Mouse (Mus musculus) embryonic facial prominence, embryonic 14.5 days (tissue): ENCODE measurements at regions not wholly inside any gene's neighbourhood (a gene's known extent, or its start where the extent isn't known, plus 50 kb on each side); places are given as distances from the start of the nearest gene placed in this dataset.
A peak's percentile ranks its signal among the peaks of the same experiment; 100 is the strongest.

Experiments
- ATAC-seq: fragments of 200-750 bp; cut with Nextera tagmentation; 2 replicates; pipeline ENCODE4 v1.8.0; 2017; ENCODE audit warnings: low read depth, moderate number of reproducible peaks, moderate TSS enrichment
- DNase-seq: peaks from one replicate; pipeline ENCODE4 v3.0.0-alpha.2; 2015; ENCODE audit warnings: low spot score
- H3K27ac ChIP-seq: fragments of 300-500 bp; sonication (generic); replicated peaks from 2 replicates; pipeline ENCODE4 v1.5.1; 2014; ENCODE audit warnings: low read depth, mild to moderate bottlenecking, low read length, moderate library complexity
- H3K27me3 ChIP-seq: fragments of 300-500 bp; sonication (generic); replicated peaks from 2 replicates; pipeline ENCODE4 v1.6.1; 2014; ENCODE audit warnings: low read length; ENCODE audit not compliant: control insufficient read depth, insufficient read depth
- H3K36me3 ChIP-seq: fragments of 300-500 bp; sonication (generic); 2 replicates; pipeline ENCODE4 v1.6.1; 2014; ENCODE audit warnings: low read length, mixed read lengths; ENCODE audit not compliant: control insufficient read depth, insufficient read depth
- H3K4me1 ChIP-seq: fragments of 300-500 bp; sonication (generic); 2 replicates; pipeline ENCODE4 v1.6.1; 2014; ENCODE audit warnings: antibody characterized with exemption, low read length; ENCODE audit not compliant: control insufficient read depth, insufficient read depth
- H3K4me2 ChIP-seq: fragments of 300-500 bp; sonication (generic); 2 replicates; pipeline ENCODE4 v1.6.1; 2014; ENCODE audit warnings: low read depth, mild to moderate bottlenecking, low read length, moderate library complexity, mixed read lengths
- H3K4me3 ChIP-seq: fragments of 300-500 bp; sonication (generic); 2 replicates; pipeline ENCODE4 v1.5.1; 2014; ENCODE audit warnings: low read depth, mild to moderate bottlenecking, low read length
- H3K9ac ChIP-seq: fragments of 300-500 bp; sonication (generic); 2 replicates; pipeline ENCODE4 v1.6.1; 2014; ENCODE audit warnings: low read depth, mild to moderate bottlenecking, low read length, moderate library complexity, mixed read lengths
- H3K9me3 ChIP-seq: fragments of 300-500 bp; sonication (generic); 2 replicates; pipeline ENCODE4 v1.6.1; 2016; ENCODE audit warnings: low read length; ENCODE audit not compliant: control insufficient read depth
- WGBS: fragments of 180-500 bp; shearing (Covaris S2); extraction: QIAGEN DNeasy Blood & Tissue Kit; methylation state at CpG from one replicate; pipeline ENCODE4 v1.1.7; 2014; 5-methylcytosine and 5-hydroxymethylcytosine counted together

DNA sequence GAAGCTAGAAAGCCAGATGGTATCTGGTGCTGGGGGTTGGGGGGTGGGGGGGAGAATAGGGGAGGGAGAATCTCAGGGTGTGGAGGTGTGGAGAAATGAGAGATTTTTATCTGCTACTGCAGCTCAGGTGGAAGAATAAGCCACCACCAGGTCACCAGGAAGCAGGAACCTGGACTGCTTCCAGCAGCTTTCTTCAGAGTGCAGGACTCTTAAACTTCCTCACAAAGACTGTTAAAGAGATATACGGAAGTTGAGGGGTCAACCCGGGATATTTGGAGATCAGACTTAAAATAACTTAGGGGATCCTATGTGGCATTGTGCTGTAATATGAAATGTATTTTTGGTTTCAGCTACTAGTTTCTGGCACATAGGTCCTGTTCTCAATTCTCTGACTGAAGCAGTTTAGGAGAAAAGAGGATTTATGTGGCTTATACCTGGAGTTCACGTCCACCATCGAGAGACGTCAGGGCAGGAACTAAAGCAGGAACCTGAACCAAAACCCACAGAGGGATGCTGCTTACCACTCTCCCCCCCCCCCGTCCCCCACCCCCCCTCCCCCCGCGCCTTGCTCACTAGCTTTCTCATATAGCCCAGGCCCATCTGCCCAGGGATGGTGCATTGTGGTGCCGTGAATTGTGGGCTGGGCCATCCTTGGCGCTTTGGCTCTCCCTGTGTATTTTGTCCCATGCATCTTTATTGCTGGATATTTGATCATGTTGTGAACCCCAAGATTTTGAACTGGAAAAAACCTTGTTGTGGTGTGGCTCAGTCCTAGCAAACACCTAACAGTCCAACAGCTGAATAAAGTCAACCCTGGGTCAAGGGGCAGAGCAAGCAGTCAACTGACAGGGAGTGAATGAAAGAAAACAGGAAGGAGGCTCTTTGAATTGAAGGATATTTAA lies 143.2 kb downstream of the Qrsl1 start:
- H3K36me3 ChIP-seq: no peaks in the 10 kb centered on the region
- DNase-seq (no peak), ATAC-seq (no peak)
- WGBS: 76% methylated on average over 10 of the region's 10 CpGs
- no peaks in the 10 kb centered on the region for H3K27me3 ChIP-seq
- H3K27ac ChIP-seq: no peak overlapping the region
- H3K9me3 ChIP-seq: no peaks in the 10 kb centered on the region
- H3K4me1 ChIP-seq: no peaks in the 10 kb centered on the region; the same call in 1 of the 2 replicates
- H3K4me3 ChIP-seq: no peak overlapping the region
- no peak overlapping the region for H3K9ac ChIP-seq
- H3K4me2 ChIP-seq: no peak overlapping the region

DNA sequence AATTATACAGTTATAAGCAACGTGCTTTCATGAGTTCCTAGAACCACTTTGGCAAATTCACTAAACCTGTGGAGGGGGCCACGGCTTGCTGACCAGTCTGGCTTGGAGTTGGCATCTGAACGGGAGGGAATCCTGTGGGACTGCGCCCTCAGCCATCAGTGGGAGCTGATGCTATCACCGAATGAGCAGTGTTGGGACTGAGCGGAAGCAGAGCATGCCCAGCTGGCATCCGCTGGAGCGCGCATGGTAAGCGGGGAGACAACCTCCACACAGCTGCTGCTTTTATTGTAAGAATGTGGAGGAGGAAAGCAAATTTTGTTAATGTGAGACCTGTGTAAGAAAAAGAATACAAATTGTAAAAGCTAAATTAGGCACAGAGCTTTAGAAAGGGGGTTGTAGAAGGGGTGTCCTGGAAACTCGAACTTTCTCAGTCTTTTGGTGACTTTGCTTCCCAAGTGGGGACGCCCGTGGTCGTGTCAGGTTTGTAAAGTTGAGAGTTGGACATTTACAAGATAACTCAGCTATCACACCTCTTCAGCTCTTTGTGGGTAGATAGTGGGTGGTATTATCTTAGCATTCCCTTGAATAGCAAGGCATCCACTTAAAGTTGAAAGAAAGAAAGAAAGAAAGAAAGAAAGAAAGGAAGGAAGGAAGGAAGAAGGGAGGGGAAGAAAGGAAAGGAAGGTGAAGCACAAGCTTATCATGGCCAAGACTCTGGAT lies 142.2 kb downstream of the Qrsl1 start:
- H3K4me1 ChIP-seq: no peaks in the 10 kb centered on the region; the same call in 1 of the 2 replicates
- no peaks in the 10 kb centered on the region for H3K36me3 ChIP-seq
- ATAC-seq (no peak), DNase-seq (no peak)
- no peak overlapping the region for H3K4me2 ChIP-seq
- H3K9ac ChIP-seq: no peak overlapping the region
- no peak overlapping the region for H3K4me3 ChIP-seq
- H3K27me3 ChIP-seq: no peaks in the 10 kb centered on the region
- H3K27ac ChIP-seq: no peak overlapping the region
- 72% methylated on average over 14 of the region's 14 CpGs for WGBS
- H3K9me3 ChIP-seq: no peaks in the 10 kb centered on the region

DNA sequence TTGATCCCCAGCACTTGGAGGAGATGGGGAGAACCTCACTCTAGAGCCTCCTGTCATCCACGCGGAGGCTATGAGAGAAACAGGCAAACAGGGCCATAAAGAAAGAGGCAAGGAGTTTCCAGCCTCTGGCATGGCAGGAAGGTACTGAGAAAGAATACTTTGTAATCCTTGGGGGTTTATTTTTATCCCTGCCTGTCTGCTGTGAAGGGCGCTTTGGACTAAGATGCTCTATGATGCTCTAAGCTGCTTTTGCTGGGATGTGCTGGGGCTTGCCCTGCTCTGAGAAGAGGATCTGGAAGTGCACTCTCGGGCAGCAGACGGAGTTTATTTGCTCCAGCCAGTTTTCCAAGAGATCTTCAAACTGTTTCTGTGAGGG lies 141.7 kb downstream of the Qrsl1 start:
- no peak overlapping the region for H3K4me2 ChIP-seq
- ATAC-seq (no peak), DNase-seq (no peak)
- H3K4me3 ChIP-seq: no peak overlapping the region
- H3K4me1 ChIP-seq: no peaks in the 10 kb centered on the region; the same call in 1 of the 2 replicates
- H3K27me3 ChIP-seq: no peaks in the 10 kb centered on the region
- no peaks in the 10 kb centered on the region for H3K36me3 ChIP-seq
- H3K27ac ChIP-seq: no peak overlapping the region
- H3K9me3 ChIP-seq: no peaks in the 10 kb centered on the region
- H3K9ac ChIP-seq: no peak overlapping the region
- 76% methylated on average over 5 of the region's 5 CpGs for WGBS

DNA sequence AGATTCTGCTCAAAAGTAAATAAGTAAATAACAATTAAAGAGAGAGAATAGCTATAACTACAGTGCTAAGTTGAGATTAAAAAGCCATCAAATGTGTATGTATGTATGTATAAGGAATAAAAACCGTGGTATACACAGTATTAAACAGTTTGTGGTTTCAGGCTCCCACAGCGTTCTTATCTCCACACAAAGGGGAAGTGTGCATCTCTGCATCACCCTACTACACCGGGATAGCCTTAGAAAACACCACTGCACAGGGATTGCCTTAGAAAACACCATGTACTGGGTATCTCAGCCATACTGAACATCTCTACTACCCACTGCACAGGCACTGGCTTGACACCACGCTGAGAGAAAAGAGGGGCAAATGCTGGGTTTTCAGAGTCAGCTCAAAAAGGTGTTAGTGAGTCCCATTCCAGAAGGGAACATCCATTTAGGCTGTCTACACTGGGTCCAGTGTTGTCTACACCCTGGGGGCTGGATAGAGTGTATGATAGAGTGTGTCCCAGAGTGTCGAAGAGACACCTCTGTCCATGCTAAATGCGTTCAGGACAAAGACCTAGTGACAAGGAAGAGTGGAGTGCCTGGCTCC lies 139.5 kb downstream of the Qrsl1 start:
- H3K4me2 ChIP-seq: no peak overlapping the region
- no peaks in the 10 kb centered on the region; the same call in 1 of the 2 replicates for H3K4me1 ChIP-seq
- H3K9me3 ChIP-seq: no peaks in the 10 kb centered on the region
- H3K36me3 ChIP-seq: no peaks in the 10 kb centered on the region
- no peak overlapping the region for H3K4me3 ChIP-seq
- H3K9ac ChIP-seq: no peak overlapping the region
- no peak overlapping the region for H3K27ac ChIP-seq
- ATAC-seq (no peak), DNase-seq (no peak)
- H3K27me3 ChIP-seq: no peaks in the 10 kb centered on the region
- 78% methylated on average over 6 of the region's 6 CpGs for WGBS

DNA sequence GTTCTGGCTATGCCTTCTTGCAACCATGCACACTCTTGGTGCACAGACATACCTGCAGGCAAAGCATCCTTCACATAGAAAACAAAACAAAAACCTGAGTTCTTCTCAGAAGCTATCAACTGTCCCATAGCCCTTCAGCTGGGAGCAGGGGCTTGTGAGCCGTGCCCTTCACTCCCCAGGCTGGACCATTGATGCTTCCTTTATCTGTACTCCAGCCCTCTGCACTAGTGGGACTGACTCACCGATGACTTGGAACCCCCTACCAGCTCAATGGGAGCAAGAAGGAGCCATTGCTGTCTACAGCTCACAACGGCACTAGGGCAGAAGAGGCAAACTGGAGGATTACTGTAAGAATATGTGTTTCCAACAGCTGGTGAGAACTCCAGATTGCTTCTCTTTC lies 137.0 kb downstream of the Qrsl1 start:
- no peak overlapping the region for H3K4me3 ChIP-seq
- H3K9me3 ChIP-seq: no peaks in the 10 kb centered on the region
- ATAC-seq: no peak
- 100% methylated on average over 3 of the region's 3 CpGs for WGBS
- no peaks in the 10 kb centered on the region for H3K36me3 ChIP-seq
- no peak for DNase-seq
- no peak overlapping the region for H3K4me2 ChIP-seq
- no peak overlapping the region for H3K9ac ChIP-seq
- no peaks in the 10 kb centered on the region for H3K27me3 ChIP-seq
- no peak overlapping the region for H3K27ac ChIP-seq
- H3K4me1 ChIP-seq: no peaks in the 10 kb centered on the region; the same call in 1 of the 2 replicates

DNA sequence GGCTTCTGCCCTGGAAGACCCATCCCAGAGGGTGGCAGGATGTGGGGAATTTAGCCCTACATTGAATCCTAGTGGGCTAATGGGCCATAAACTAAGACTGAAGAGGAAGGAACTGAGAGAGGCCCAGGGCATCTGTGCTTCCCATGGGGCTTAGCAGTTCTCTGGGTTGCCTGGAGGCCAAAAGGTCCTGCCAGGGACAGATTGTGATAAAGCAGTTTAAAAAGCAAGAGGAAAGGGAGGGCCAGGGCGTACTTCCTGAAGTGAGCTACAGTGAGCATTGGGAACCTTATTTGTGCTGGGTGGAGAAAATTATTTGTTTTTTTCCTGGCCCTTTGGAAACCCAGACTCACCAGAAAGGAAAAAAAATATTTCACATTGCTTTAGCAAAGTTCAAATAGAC lies 136.3 kb downstream of the Qrsl1 start:
- no peak for DNase-seq
- H3K36me3 ChIP-seq: no peaks in the 10 kb centered on the region
- H3K27me3 ChIP-seq: no peaks in the 10 kb centered on the region
- H3K9ac ChIP-seq: no peak overlapping the region
- ATAC-seq: no peak
- no peaks in the 10 kb centered on the region for H3K9me3 ChIP-seq
- no peak overlapping the region for H3K4me3 ChIP-seq
- no peak overlapping the region for H3K27ac ChIP-seq
- no peak overlapping the region for H3K4me2 ChIP-seq
- no peaks in the 10 kb centered on the region for H3K4me1 ChIP-seq
- WGBS: 83% methylated on average over 1 of the region's 1 CpGs

DNA sequence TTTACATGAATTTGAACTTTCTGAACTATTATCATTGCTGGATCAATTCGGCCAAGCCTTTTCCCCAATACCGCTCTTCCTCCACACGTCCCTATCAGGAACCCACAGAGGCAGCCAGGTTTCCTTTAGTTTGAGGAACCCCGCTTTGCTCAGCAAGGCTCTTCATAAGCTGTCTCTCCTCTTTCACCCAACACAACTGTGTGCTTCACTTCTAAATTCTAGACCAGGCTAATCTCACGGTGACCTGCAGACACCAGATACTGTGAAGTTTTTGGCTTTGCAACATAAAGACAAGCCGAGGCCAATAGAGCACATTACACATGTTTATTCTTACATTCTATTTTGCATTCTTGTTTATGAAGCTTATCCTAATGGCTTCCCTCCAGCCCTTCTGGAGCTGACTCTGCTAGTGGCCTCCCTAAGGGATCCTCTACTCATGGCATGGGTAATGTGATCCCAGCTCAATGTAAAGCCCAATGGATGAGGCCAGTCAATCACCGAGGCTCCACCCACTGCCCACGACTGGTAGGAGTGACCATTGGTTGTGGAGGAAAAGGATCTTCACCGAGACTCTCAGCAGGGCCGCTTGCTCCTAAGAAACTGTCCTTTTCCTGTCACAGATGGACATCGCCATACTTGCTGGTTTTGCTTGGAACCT lies 135.6 kb downstream of the Qrsl1 start:
- H3K9me3 ChIP-seq: no peaks in the 10 kb centered on the region
- H3K27ac ChIP-seq: no peak overlapping the region
- H3K4me3 ChIP-seq: no peak overlapping the region
- DNase-seq (no peak), ATAC-seq (no peak)
- no peaks in the 10 kb centered on the region for H3K36me3 ChIP-seq
- H3K4me2 ChIP-seq: no peak overlapping the region
- 71% methylated on average over 11 of the region's 11 CpGs for WGBS
- H3K4me1 ChIP-seq: no peaks in the 10 kb centered on the region
- H3K27me3 ChIP-seq: no peaks in the 10 kb centered on the region
- no peak overlapping the region for H3K9ac ChIP-seq

DNA sequence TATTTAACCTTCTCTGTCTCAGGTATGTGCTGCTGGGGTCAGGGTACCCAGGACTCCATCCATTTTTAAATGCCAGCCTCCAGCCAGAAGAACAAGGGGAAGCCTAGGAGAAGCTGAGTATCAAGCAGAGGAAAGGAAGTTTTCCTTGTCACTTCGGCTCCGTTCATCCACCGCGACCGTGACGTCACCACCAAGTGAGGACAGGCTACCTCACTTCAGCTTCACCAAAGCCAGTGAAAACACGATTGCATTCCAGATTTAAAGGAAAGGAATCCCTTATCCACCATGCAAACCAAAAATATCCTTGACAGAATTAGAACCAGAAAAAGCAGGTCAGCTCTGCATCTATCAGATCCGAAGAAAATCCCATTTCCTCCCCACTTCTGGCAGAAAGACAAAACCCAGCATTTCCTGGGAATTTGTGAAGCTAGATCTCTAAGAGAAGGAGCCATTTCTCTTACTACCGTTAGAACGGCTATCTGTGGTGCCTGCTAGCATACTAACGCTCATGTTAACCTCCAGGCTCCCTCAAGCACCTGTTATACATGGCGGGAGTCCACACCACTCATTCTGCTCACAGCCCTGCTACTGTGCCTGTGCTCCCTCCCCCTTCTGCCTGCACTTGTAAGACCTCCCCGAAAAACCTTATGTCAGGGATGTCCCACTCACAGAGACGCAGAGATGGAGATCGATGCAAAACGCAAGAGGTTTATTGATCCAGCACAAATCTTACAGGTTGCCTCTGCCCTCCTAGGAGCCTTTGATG lies 133.4 kb downstream of the Qrsl1 start:
- peak; percentile 17 for DNase-seq

More for the DNA sequence above, 133.4 kb downstream of the Qrsl1 start:
- Histone ChIP-seq H3K27me3 (no peaks in the 10 kb centered on the region), H3K36me3 (no peaks in the 10 kb centered on the region), H3K27ac (no peak overlapping the region), H3K9ac (no peak overlapping the region), H3K4me2 (no peak overlapping the region), H3K9me3 (no peaks in the 10 kb centered on the region), H3K4me3 (no peak overlapping the region), H3K4me1 (no peaks in the 10 kb centered on the region)
- ATAC-seq: no peak
- WGBS: 70% methylated on average over 16 of the region's 16 CpGs
